Mouse (Mus musculus) C2C12 (cell line): ENCODE measurements around the gene Pard3b.

ENCODE experiments used
- CEBPB ChIP-seq: IDR thresholded peaks from one replicate; pipeline ENCODE4 v1.6.1; 2011; ENCODE audit warnings: low read depth, mild to moderate bottlenecking, control low read depth, moderate library complexity
- CTCF ChIP-seq: IDR thresholded peaks from one replicate; pipeline ENCODE4 v1.5.1; 2011; ENCODE audit not compliant: control insufficient read depth, insufficient read depth, insufficient read length
- FOSL1 ChIP-seq: IDR thresholded peaks from one replicate; pipeline ENCODE4 v1.8.0; 2011; ENCODE audit warnings: mild to moderate bottlenecking, low read length; ENCODE audit not compliant: poor library complexity, insufficient read depth, severe bottlenecking
- MAX ChIP-seq: IDR thresholded peaks from one replicate; pipeline ENCODE4 v1.6.1; 2011; ENCODE audit warnings: mild to moderate bottlenecking, control low read depth
- MYOD1 ChIP-seq: IDR thresholded peaks from one replicate; pipeline ENCODE4 v1.6.1; 2011; ENCODE audit warnings: low read depth; ENCODE audit not compliant: control insufficient read depth, insufficient read length
- MYOG ChIP-seq: IDR thresholded peaks from one replicate; pipeline ENCODE4 v1.6.1; 2011; ENCODE audit not compliant: control insufficient read depth, insufficient read length; ENCODE audit errors: extremely low read depth
- USF1 ChIP-seq: IDR thresholded peaks from one replicate; pipeline ENCODE4 v1.6.1; 2011; ENCODE audit warnings: low read depth, mild to moderate bottlenecking, control low read depth, moderate library complexity

DNA sequence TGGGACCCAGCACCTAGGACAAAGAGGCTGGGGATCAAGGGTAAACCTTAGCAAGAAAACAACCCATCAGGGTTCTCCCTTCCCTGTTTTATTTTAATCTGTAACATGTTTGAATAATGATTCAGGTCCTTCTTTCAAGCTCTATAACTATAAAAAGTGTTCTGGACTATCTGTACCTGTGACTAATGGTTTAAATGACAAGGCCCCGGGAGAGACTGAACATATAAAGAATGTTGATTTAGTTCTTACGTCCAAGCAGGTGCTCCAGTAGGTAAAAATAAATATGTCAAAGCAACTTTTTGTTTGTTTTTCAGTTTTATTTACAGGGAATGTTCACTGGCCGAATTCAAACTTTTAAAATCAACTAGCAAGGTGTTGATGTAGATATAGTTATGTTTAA, 544.0 kb downstream of the Pard3b start:
- no peak for TF ChIP-seq CTCF
- no peak for TF ChIP-seq MYOD1
- TF ChIP-seq USF1 = no peak
- no peak for TF ChIP-seq MYOG
- TF ChIP-seq CEBPB = no peak
- TF ChIP-seq FOSL1 = no peak
- TF ChIP-seq MAX = no peak
